Mouse (Mus musculus): ENCODE data around the gene Kcnj9.

GRCm38 (mm10) chr1:172322725-172323124 is 6.4 kb downstream of the Kcnj9 start:
- TF ChIP-seq CTCF (IDR thresholded peaks at IDR 0.05; ENCODE audit: borderline replicate concordance, insufficient read depth, low read depth, low read length) (no peak), POLR2A (IDR thresholded peaks at IDR 0.05; ENCODE audit: borderline replicate concordance, insufficient read depth, low read length) (no peak)
